Mouse (Mus musculus) forebrain, embryonic 10.5 days (tissue): ENCODE measurements around the gene 3110040N11Rik. TPM values are rescaled to one million over a fixed set of nuclear protein-coding genes. Genes with fewer than 3 reads are reported as not detected.
"Not testable (repeated sequence)": the region's sequence is repeated elsewhere in the genome, so short reads cannot be mapped to it uniquely, and the experiment has no call there.

ENCODE experiments used
- DNase-seq: peaks from one replicate; pipeline ENCODE4 v3.0.0-alpha.2; 2017; ENCODE audit warnings: low spot score; ENCODE audit errors: extremely low spot score
- H3K27ac ChIP-seq: fragments of 300-500 bp; sonication (generic); 2 replicates; pipeline ENCODE4 v1.5.1; 2016; ENCODE audit warnings: mild to moderate bottlenecking
- H3K27me3 ChIP-seq: fragments of 300-500 bp; sonication (generic); 2 replicates; pipeline ENCODE4 v1.6.1; 2016; ENCODE audit warnings: mild to moderate bottlenecking; ENCODE audit not compliant: poor library complexity, severe bottlenecking
- H3K36me3 ChIP-seq: fragments of 300-500 bp; sonication (generic); replicated peaks from 2 replicates; pipeline ENCODE4 v1.6.1; 2016; ENCODE audit warnings: mild to moderate bottlenecking, moderate library complexity
- H3K4me1 ChIP-seq: fragments of 300-500 bp; sonication (generic); 2 replicates; pipeline ENCODE4 v1.6.1; 2016
- H3K4me3 ChIP-seq: fragments of 300-500 bp; sonication (generic); 2 replicates; pipeline ENCODE4 v1.5.1; 2016; ENCODE audit warnings: mild to moderate bottlenecking, moderate library complexity
- H3K9me3 ChIP-seq: fragments of 300-500 bp; sonication (generic); 2 replicates; pipeline ENCODE4 v1.6.1; 2016; ENCODE audit warnings: mild to moderate bottlenecking, moderate library complexity
- WGBS: fragments of 180-500 bp; shearing (Covaris S2); methylation state at CpG from one replicate; pipeline ENCODE4 v1.1.7; 2016; 5-methylcytosine and 5-hydroxymethylcytosine counted together
- polyA plus RNA-seq: library from polyadenylated mRNA; unstranded; fragments of >200 nt; fragmentation: Nextera tagmentation; extraction: Ambion mirVana; gene quantifications from 2 replicates; pipeline ENCODE4 v1.2.1, GENCODE M21; 2016

3110040N11Rik gene
- polyA plus RNA-seq = 38.3 and 40.9 TPM in 2 replicates

DNA sequence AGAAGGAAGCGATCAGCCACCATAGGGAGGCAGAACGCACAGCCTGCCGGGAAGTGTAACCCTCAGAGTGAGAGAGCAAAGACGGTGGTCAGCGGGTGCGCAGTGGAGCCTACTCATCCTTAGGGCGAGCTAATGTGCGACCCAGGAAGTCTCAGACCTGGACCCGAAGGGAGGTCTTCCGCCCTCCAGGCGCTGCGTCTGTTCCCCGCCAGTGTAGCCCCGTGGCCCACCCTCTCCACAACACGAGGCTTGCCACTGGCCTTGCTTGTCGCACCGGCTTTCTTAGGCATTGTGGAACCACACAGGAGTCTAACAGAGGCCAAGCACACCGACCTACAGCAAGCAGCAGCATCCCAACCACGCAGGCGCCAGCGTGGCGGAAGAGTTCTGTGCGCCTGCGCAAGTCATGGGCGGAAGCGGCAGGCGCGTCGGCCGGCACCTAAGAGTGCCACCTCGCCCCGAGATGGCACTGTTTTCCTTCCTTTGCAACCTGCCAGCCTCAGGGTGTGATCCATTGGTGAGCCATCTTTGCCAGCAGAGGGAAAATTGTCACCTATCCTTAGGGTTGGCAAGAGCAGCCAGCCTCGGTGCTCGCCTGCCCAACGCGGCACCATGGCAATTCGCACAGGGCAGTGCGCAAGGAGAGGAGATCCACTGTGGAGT is at the start of gene 3110040N11Rik:
Gene 3110040N11Rik, minus strand, starts transcription at position 384 of the 663 bp plus-strand sequence.
- under 1% methylated on average over 38 of the region's 38 CpGs for WGBS
- peaks cover 45% of the 10 kb centered on the region for H3K36me3 ChIP-seq
- peak; percentile 85 for DNase-seq
- H3K4me3 ChIP-seq = peak within 1 kb of the TSS; percentile 72
- no peaks in the 10 kb centered on the region for H3K27me3 ChIP-seq
- H3K27ac ChIP-seq = peak within 1 kb of the TSS; percentile 96
- no peaks in the 10 kb centered on the region for H3K9me3 ChIP-seq
- H3K4me1 ChIP-seq = peaks cover 22% of the 10 kb centered on the region

GRCm38 (mm10) chr7:81837771-81838170 is 48.5 kb upstream of the 3110040N11Rik start:
- H3K9me3 ChIP-seq, H3K4me1 ChIP-seq, H3K27ac ChIP-seq, DNase-seq, H3K4me3 ChIP-seq, H3K36me3 ChIP-seq, H3K27me3 ChIP-seq: not testable (repeated sequence)
- 84% methylated on average over 5 of the region's 5 CpGs for WGBS

DNA sequence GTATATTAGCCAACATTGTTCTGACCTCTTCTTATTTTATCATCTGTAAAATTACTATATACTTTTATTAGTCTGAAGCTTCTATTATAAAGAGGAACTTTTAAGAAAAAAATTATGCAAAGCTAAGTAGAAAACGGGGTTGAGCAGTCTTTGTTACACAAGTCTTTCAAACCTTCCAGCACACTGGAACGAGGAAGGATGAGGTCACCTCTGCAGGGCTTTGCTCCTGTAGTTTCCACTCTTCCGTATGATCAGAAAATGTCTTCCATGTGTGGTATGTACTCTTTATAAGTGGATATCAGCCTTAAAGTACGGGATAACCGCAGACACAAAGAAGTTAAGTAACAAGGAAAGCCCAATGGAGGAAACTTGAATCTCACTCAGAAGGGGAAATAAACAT is 46.2 kb upstream of the 3110040N11Rik start:
- H3K4me1 ChIP-seq = no peaks in the 10 kb centered on the region
- WGBS = 88% methylated on average over 5 of the region's 5 CpGs
- H3K36me3 ChIP-seq = no peaks in the 10 kb centered on the region
- no peak for DNase-seq
- H3K9me3 ChIP-seq = no peaks in the 10 kb centered on the region
- no peak overlapping the region for H3K4me3 ChIP-seq
- no peak overlapping the region for H3K27ac ChIP-seq
- no peaks in the 10 kb centered on the region for H3K27me3 ChIP-seq

DNA sequence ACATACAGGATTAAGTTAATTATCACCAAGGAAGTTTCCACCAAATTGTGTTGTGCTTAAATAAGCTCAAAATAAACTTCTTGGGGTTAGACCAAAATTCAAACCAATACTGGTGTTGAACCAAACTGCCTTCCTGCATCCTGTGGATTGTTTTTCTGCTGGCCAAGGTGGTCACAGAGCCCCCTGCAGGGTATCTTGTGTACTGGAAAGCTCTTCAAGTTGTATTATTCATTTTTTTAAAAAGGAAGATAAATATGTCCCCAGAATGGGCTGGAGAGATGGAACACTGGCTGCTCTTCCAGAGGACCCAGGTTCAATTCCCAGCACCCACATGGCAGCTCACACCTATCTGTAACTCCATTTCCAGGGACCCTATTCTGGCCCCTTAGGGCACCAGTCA is 45.6 kb upstream of the 3110040N11Rik start:
- no peaks in the 10 kb centered on the region for H3K27me3 ChIP-seq
- DNase-seq = no peak
- H3K36me3 ChIP-seq = no peaks in the 10 kb centered on the region
- no peak overlapping the region for H3K4me3 ChIP-seq
- peaks cover 3% of the 10 kb centered on the region for H3K4me1 ChIP-seq
- no peaks in the 10 kb centered on the region for H3K9me3 ChIP-seq
- no peak overlapping the region for H3K27ac ChIP-seq

GRCm38 (mm10) chr7:81829379-81829894 is 40.2 kb upstream of the 3110040N11Rik start, which contains the start of gene Btbd1:
Gene Btbd1 (minus strand): TSS chr7:81829431.
- peak within 1 kb of the TSS; percentile 96 for H3K27ac ChIP-seq
- peak; percentile 75 for DNase-seq
- H3K36me3 ChIP-seq = 0 out of 2 replicates have a peak, but pooled peaks cover 2% of the 10 kb centered on the region
- no peaks in the 10 kb centered on the region for H3K27me3 ChIP-seq
- peaks cover 47% of the 10 kb centered on the region for H3K4me1 ChIP-seq
- WGBS = under 1% methylated on average over 58 of the region's 58 CpGs
- no peaks in the 10 kb centered on the region for H3K9me3 ChIP-seq
- peak within 1 kb of the TSS; percentile 88 for H3K4me3 ChIP-seq

DNA sequence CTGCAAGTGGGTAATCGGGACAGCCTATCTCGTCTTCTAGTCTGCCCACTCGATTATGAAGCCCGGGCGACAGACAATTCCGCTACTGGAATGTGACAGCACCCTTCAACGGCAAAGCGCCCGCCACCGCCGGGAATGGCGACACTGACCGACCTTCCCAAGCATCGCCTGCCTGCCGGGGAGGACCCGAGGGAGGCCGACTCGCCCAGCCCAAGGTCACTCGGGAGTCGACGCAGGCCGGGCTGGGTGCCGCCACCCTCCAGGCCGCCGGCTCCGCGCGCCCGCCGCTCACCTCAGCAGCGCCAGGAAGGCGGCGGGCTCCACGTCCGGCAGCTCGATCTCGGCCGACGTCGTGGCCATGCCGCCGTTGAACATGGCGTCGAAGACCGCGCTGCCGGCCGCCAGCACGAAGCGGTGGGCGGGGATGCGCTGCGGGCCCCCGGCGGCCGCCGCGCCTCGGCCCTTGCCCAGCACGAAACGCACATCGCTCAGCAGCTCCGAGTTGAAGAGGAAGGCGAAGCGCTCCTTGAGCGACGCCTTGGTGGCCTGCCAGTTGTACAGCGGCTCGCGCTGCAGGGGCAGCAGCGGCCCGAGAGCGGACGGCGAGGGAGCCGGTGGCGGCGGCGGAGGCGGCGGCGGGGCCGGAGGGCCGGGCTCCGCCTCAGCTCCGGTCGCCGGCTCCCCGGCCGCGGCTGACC is 39.6 kb upstream of the 3110040N11Rik start:
- H3K4me1 ChIP-seq = peaks cover 47% of the 10 kb centered on the region
- H3K36me3 ChIP-seq = 0 out of 2 replicates have a peak, but pooled peaks cover 2% of the 10 kb centered on the region
- H3K4me3 ChIP-seq = peak overlapping the region; percentile 88
- H3K9me3 ChIP-seq = no peaks in the 10 kb centered on the region
- no peaks in the 10 kb centered on the region for H3K27me3 ChIP-seq
- DNase-seq = peak; percentile 63
- under 1% methylated on average over 91 of the region's 91 CpGs for WGBS
- H3K27ac ChIP-seq = peak overlapping the region; percentile 96

GRCm38 (mm10) chr7:81827806-81828667 is 38.8 kb upstream of the 3110040N11Rik start:
- 31% methylated on average over 17 of the region's 17 CpGs for WGBS
- H3K4me3 ChIP-seq = peak overlapping the region; percentile 88
- H3K4me1 ChIP-seq = peaks cover 47% of the 10 kb centered on the region
- H3K9me3 ChIP-seq = no peaks in the 10 kb centered on the region
- DNase-seq = no peak
- H3K36me3 ChIP-seq = 0 out of 2 replicates have a peak, but pooled peaks cover 2% of the 10 kb centered on the region
- H3K27ac ChIP-seq = peak overlapping the region; percentile 96
- H3K27me3 ChIP-seq = no peaks in the 10 kb centered on the region

GRCm38 (mm10) chr7:81825381-81825780 is 36.1 kb upstream of the 3110040N11Rik start:
- DNase-seq = no peak
- Histone ChIP-seq H3K27me3 (no peaks in the 10 kb centered on the region), H3K36me3 (0 out of 2 replicates have a peak, but pooled peaks cover 2% of the 10 kb centered on the region), H3K9me3 (no peaks in the 10 kb centered on the region), H3K4me1 (peaks cover 47% of the 10 kb centered on the region), H3K4me3 (no peak overlapping the region), H3K27ac (no peak overlapping the region)
- WGBS = 87% methylated on average over 3 of the region's 3 CpGs

DNA sequence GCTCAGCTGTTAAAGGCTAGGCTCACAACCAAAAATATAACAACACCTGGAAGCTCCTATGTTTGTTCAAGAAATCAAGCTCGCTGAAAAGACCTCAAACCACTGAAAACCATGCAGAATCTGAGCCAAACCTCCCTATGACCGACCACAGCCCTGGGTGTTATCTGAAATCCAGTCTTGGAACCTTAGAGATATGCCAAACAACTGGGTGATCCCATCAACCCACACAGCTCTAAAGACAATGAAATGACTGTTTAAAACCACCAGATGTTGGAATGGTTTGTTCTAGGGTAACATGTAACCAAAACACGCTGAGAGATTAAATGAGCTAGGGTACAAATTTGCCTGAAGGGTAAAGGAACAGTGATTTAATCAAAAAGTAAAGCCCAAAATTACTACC is 35.6 kb upstream of the 3110040N11Rik start:
- H3K27me3 ChIP-seq = no peaks in the 10 kb centered on the region
- WGBS = 74% methylated on average over 3 of the region's 3 CpGs
- H3K4me3 ChIP-seq = no peak overlapping the region
- H3K36me3 ChIP-seq = 0 out of 2 replicates have a peak, but pooled peaks cover 2% of the 10 kb centered on the region
- H3K27ac ChIP-seq = no peak overlapping the region
- H3K9me3 ChIP-seq = no peaks in the 10 kb centered on the region
- peaks cover 44% of the 10 kb centered on the region for H3K4me1 ChIP-seq
- DNase-seq = no peak

DNA sequence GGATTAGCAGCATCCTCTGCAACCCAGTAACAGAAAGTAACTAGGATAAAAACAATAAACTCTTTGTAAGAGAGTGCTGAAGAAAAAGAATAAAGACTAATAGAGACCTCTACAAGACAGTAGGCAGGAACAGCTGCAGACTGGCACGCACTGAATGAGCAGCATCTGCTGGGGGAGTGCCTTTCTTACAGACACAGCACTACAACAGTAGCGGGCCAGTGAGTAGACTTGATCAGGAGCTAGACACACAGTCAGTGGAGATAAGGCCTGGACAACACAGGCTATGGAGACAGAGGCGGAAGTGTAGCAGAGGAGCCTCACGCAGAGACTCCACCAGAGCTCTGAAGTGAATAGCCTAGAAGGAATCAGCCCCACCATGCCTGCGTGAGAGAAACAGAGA is 16.8 kb upstream of the 3110040N11Rik start:
- H3K4me1 ChIP-seq = no peaks in the 10 kb centered on the region
- no peak for DNase-seq
- H3K27me3 ChIP-seq = no peaks in the 10 kb centered on the region
- peaks cover 44% of the 10 kb centered on the region for H3K36me3 ChIP-seq
- H3K27ac ChIP-seq = peak overlapping the region; percentile 7; the same call in 1 of the 2 replicates
- no peaks in the 10 kb centered on the region for H3K9me3 ChIP-seq
- no peak overlapping the region for H3K4me3 ChIP-seq
- WGBS = 79% methylated on average over 5 of the region's 5 CpGs

- DNase-seq = no peak
- Histone ChIP-seq H3K36me3 (peaks cover 42% of the 10 kb centered on the region), H3K4me1 (peaks cover 22% of the 10 kb centered on the region), H3K27ac (peak overlapping the region; percentile 96), H3K27me3 (no peaks in the 10 kb centered on the region), H3K4me3 (peak overlapping the region; percentile 72), H3K9me3 (no peaks in the 10 kb centered on the region)
- 9% methylated on average over 5 of the region's 5 CpGs for WGBS
Observed at GRCm38 (mm10) chr7:81788536-81788935, 742 bp downstream of the 3110040N11Rik start.

DNA sequence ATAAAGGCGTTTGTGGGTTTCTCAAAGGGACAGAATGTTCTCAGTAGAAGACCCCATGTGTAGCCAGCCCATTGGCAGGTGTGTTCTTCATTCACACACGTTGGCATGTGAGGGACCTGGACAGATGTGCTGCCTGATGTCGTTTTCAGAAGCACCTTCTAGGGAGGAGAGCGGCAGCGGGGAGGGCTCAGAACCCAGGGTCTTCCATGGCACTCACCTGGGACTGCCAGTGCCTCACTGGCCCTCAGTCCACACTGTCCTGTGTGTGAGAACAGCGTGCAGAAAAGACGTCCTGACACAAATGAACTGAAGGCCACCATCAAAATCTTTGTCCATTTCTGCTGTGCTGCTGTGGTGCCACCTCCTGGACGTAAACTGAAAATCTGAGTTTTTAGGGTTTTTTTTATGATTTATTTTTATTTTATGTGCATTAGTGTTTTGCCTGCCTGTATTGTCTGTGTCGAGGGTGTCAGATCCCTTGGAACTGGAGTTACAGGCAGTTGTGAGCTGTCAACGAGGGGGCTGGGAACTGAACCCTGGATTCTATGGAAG is 11.5 kb downstream of the 3110040N11Rik start:
- WGBS = 84% methylated on average over 10 of the region's 10 CpGs
- no peak overlapping the region for H3K27ac ChIP-seq

More for the DNA sequence above, 11.5 kb downstream of the 3110040N11Rik start:
- H3K36me3 ChIP-seq = peaks cover 50% of the 10 kb centered on the region
- no peaks in the 10 kb centered on the region for H3K27me3 ChIP-seq
- DNase-seq = no peak
- H3K4me3 ChIP-seq = no peak overlapping the region
- no peaks in the 10 kb centered on the region for H3K4me1 ChIP-seq
- peaks cover 11% of the 10 kb centered on the region for H3K9me3 ChIP-seq
